Mouse (Mus musculus) 416B (cell line): Measurements from ENCODE around the gene Cd300lg.

Experiments
- DNase-seq: peaks from one replicate; pipeline ENCODE4 v3.0.0; 2011; ENCODE audit warnings: low read depth

The Cd300lg gene

DNA sequence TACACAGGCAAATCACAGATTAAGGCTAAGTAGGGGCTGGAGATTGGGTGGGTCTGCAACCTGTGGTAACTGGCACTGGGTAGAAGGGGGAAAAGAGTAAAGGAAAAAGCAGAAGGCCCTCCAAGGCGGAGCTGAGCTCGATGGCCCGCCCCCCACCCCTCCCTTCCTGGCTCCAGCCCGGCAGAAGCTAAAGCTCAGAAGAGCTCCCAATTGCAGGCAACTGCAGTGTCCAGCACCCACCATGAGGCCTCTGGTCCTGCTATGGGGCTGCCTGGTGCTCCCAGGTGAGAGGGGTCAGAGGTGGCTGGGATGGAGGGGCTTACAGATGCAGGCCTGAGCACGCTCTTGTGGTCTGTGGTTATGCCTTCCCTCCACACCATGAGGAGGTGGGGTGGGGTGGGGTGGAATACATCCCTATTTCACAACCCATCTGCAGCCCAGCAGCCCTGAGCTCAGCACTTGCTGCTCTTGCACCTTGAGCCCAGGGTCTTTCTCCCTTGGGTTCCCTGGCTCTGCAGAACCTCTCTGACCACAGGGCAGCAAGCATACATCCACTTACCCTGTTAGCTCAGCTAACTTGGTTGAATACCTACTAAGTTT is at the start of gene Cd300lg:
Gene Cd300lg (plus strand): TSS at position 160 of the 600 bp plus-strand sequence.
- peak; percentile 57 for DNase-seq

- no peak for DNase-seq
Observed at GRCm38 (mm10) chr11:101991813-101992212, 49.5 kb upstream of the Cd300lg start.

GRCm38 (mm10) chr11:101992411-101992810 is 48.9 kb upstream of the Cd300lg start:
- DNase-seq: no peak

GRCm38 (mm10) chr11:101994100-101994499 is 47.2 kb upstream of the Cd300lg start:
- DNase-seq: no peak

DNA sequence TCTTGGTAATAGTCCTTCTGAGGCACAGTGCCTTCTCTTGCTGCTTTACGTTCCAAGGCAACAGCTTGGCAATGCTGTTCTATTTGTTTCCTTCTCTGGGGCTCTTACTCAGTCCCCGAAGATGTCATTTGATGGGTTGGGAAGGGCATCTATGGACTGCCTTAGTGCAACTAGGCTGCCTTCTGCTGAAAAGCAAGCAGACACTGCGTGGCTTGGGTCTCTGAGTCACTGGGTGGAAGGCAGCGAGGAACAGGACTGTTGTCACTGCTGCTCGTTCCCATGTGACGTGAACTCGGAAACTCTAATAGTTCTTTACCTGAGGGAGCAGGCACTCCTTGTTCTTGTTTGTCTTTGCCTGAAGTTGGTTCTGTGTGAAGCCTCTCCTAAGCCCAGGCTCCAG is 45.4 kb upstream of the Cd300lg start:
- DNase-seq: no peak

DNA sequence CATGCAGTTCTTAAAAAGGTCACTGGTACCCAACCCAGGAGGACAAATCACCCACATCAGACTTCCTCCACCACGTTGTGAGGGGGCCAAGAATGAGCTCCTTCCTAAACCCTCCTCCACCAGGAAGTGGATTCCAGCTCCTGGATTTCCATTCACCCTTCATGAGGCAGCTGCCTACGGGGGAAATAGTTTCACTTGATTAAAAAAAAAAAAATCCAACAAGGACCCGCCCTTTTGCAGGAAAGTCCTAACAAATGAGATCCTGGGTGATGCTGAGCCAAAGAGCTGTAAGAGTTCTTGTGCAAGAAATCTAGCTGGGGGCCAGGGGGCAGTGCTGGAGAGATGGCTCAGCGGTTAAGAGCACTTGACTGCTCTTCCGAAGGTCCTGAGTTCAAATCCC is 43.1 kb upstream of the Cd300lg start:
- DNase-seq: no peak

DNA sequence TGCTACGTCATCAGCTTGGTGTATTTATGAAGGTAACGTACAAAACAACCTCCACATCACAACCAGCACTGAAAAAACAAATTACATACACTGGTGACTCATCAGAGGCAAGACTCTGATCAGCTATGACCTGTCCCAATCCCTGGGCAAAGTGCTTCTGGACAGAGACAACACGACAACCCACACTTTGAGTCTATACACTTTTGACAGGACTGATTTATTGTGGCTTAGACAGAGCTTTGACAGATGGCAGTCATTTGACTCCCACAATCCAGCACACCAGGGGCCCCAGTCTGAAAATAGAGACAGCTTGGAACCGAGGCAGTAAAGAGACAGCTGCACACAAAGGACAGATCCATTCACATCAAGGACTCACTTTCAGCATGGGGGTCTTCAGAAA is 41.8 kb upstream of the Cd300lg start:
- no peak for DNase-seq

DNA sequence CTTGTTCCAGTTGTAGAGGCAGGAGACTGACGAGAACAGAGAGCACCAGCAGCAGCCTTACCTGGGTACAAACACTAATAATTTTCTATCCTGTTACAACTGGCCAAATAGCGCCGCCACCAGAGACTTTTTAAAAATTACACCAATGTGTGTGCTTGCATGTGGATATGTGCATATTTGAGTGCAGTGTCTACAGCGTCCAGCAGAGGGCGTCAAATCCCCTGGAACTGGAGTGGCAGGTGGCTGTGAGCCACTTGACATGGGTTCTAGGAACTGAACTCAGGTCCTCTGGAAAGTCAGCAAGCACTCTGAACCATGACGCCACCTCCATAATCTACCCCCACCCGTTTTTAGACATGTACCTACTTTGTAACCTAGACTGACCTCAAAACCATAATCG is 37.1 kb upstream of the Cd300lg start:
- no peak for DNase-seq

DNA sequence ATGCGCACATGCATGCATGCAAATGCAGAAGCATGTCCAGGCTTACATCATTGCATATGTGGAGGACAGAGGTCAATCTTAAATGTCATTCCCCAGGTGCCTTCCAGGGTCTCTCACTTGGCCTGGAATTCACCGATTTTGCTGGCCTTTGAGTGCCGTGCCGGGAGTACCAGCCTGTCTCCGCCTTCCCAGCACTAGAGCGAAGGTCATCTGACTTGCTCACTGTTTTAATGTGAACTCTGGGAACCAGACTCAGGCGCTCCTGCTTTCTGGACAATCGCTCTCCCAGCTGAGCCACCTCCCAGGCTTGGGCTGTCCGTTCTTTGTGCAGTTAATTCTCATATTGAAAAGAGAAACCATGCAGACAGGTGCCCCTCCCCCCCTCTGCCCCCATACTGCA is 35.0 kb upstream of the Cd300lg start:
- DNase-seq: no peak

- no peak for DNase-seq
Observed at GRCm38 (mm10) chr11:102006688-102007087, 34.6 kb upstream of the Cd300lg start.

DNA sequence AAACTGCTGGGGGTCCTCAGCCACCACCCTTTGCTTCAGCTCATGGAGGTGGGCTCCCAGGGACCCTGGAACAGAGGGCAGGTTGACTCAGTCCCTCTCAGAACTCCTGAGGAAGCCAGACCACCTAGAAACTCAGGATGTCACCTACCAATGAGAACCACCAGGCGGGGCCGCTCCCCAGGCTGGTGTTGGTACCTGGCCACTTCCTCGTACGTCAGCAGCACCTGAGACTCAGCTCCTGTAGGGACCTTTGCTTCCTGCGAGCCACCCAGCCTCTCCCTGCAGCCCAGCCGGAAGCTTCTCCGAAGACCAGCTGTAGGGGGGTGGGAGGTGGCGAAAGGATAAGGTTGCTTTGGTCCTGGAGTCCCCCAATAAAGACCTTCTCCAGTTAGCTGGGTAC is 32.9 kb upstream of the Cd300lg start:
- no peak for DNase-seq

- no peak for DNase-seq
Observed at GRCm38 (mm10) chr11:102008954-102009637, 32.2 kb upstream of the Cd300lg start.

- no peak for DNase-seq
Observed at GRCm38 (mm10) chr11:102010140-102010539, 31.2 kb upstream of the Cd300lg start.

GRCm38 (mm10) chr11:102011510-102011909 is 29.8 kb upstream of the Cd300lg start:
- no peak for DNase-seq

DNA sequence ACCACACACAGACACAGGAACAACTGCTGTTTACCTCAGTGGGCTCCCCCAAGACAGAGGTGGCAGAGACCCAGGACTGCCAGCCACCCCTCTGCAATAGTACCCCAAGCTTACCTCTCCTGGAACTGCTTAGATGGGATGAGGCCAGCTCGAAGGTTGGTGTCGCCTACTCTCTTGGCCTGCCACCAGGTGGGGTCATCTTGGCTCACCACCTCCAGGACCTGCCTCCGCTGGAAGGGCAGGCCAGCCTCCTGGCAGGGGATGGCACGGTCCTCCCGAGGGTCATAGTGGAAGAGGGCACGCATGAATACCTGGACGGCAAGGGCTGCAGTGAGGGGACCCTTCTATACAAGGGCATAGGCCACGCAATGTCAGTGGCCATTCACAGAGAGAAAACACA is 28.1 kb upstream of the Cd300lg start:
- DNase-seq: no peak

DNA sequence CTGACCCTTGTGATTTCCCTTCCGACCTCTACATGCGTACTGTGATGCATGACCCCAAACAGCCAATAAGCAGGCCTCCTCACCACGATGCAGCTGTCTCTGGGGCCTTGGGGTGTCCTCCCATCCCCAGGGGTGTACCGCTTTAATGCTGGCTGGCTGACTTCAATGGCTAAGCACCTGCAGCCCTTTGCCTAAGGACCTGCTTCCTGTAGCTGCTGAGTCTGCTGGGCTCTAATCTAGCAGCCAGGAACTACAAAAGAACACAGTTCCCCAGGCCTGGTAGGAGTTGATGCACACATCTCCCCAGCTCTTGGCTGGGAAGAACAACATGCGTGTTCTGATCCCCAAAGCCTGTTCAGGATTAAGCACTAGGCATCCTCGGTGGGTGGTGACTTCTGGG is 25.8 kb upstream of the Cd300lg start:
- DNase-seq: no peak

- no peak for DNase-seq
Observed at GRCm38 (mm10) chr11:102016136-102016535, 25.2 kb upstream of the Cd300lg start.

- DNase-seq: no peak
Observed at GRCm38 (mm10) chr11:102019736-102020135, 21.6 kb upstream of the Cd300lg start.

DNA sequence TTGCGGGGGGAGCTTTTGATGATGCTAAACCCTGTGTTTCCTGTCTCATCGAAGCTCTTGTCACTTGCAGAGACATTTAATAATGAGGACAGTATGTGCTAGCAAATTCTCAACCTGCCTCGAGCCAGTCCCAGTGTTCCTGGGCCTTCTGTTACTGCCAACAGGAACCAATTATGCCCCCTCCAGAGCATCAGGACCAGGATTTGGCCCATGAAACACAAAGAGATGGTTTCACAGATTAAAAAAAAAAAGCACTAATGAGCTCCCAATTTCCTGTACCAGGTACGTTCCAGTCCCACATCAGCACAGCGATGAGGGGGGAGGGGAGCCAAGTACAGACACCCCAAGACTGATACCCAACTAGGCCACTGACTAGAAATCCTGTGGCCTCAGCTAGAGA is 20.1 kb upstream of the Cd300lg start:
- DNase-seq: no peak

- no peak for DNase-seq
Observed at GRCm38 (mm10) chr11:102023406-102023805, 17.9 kb upstream of the Cd300lg start.

GRCm38 (mm10) chr11:102024084-102024758 is 17.1 kb upstream of the Cd300lg start:
- DNase-seq: no peak

GRCm38 (mm10) chr11:102024875-102025274 is 16.4 kb upstream of the Cd300lg start:
- no peak for DNase-seq

- DNase-seq: no peak
Observed at GRCm38 (mm10) chr11:102025354-102025753, 16.0 kb upstream of the Cd300lg start.
